Mouse (Mus musculus) macrophage (primary cell): Measurements from ENCODE around the gene Trip11. TPM values are rescaled to one million over a fixed set of nuclear protein-coding genes. Genes with fewer than 3 reads are reported as not detected.

Experiments
- H3K27ac ChIP-seq: fragments of 350-480 bp; formaldehyde crosslinking; 2 replicates; pipeline ENCODE4 v1.9.0; 2021
- H3K36me3 ChIP-seq: fragments of 350-480 bp; formaldehyde crosslinking; 2 replicates; pipeline ENCODE4 v1.9.0; 2021; ENCODE audit errors: inconsistent target
- H3K4me3 ChIP-seq: fragments of 350-480 bp; formaldehyde crosslinking; 2 replicates; pipeline ENCODE4 v1.9.0; 2021; ENCODE audit errors: inconsistent target
- H3K79me2 ChIP-seq: fragments of 350-480 bp; formaldehyde crosslinking; 2 replicates; pipeline ENCODE4 v1.9.0; 2021; ENCODE audit errors: inconsistent target
- WGBS: methylation state at CpG from one replicate; pipeline ENCODE4 v1.1.7; 2026; ENCODE audit warnings: inconsistent platforms; ENCODE audit not compliant: missing documents; 5-methylcytosine and 5-hydroxymethylcytosine counted together
- polyA plus RNA-seq: library from polyadenylated mRNA; stranded (reverse); fragments of 250-400 nt; gene quantifications from 3 replicates; pipeline ENCODE4 v1.2.4, GENCODE M21; 2018; ENCODE audit warnings: inconsistent platforms

Trip11 gene
- polyA plus RNA-seq, 1 experiment from 2014 or later: 17.7 TPM

DNA sequence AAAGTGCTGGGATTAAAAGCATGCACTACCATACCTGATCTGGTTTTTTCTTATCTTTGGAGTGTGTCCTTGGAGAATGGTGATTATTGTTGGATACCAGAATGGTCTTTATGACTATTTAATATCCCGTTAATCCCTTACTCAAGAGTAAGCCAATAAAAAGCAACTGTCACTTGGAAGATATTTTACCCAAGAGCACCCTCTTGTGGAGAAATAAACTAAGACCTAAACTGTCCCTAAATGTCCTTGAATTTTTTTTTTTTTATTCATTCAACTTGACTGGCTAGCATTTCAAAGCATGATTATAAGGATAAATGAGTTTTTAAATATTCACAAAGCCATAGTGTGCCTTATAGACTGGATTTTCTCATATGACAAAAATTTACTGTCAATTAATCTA, 38.0 kb downstream of the Trip11 start:
- no peak overlapping the region for H3K4me3 ChIP-seq
- no peak overlapping the region for H3K27ac ChIP-seq
- 90% methylated on average over 1 of the region's 1 CpGs for WGBS
- H3K79me2 ChIP-seq: no peaks in the 10 kb centered on the region
- H3K36me3 ChIP-seq: peaks cover 54% of the 10 kb centered on the region

DNA sequence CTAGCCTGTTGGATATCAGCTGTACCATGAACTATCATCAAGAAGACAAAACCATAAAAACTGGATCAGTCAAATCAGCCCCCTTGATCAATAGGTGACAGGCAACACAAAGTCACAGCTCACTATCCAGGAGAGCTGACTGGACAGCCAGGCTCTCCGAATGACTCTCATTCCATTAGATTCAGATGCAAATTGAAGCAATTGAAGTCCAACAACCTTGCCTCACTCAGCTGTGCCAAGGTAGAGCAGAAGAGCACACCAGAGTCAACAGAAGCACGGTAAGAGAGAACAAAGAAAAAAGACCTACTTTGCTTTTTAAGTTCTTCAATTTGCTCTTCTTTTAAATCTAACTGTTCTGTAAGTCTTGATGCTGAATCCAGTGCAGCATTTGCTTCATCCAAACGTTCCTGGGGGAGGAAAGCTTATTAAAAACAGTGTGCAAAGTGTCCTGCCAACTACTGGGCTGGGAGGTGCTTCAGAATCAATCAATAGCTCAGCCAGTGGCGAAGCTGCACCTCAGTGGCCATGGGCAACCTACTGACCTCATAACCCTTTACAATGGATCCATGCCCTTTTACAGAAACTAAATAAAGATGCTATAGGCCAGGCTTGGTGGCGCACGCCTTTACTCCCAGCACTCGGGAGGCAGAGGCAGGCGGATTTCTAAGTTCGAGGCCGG, 50.6 kb downstream of the Trip11 start:
- Histone ChIP-seq H3K27ac (no peak overlapping the region), H3K79me2 (no peaks in the 10 kb centered on the region), H3K4me3 (no peak overlapping the region), H3K36me3 (peaks cover 21% of the 10 kb centered on the region)
- 96% methylated on average over 9 of the region's 10 CpGs for WGBS

GRCm38 (mm10) chr12:101860256-101860655, 52.8 kb downstream of the Trip11 start:
- Histone ChIP-seq H3K27ac (no peak overlapping the region), H3K4me3 (no peak overlapping the region), H3K79me2 (no peaks in the 10 kb centered on the region), H3K36me3 (peaks cover 21% of the 10 kb centered on the region)
- 92% methylated on average over 1 of the region's 1 CpGs for WGBS

DNA sequence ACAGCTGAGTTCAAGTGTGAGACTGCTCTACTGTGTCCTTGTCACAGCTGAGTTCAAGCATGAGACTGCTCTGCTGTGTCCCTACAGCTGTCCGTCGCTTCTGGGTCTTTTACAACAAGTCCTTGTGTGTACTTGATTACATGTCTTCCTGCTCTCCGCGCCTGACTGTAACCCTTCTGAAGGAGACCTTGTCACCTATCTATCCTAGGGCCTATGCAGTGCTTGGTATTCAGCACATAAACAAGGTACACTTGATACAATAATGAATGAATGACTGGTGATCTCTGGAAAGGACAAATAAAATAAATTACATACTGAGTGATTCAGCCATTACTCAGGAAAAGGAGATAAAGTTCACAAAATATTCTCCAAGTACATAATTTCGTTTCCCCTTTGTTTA, 55.1 kb downstream of the Trip11 start:
- 100% methylated on average over 5 of the region's 5 CpGs for whole genome bisulfite sequencing
- H3K79me2 ChIP-seq: no peaks in the 10 kb centered on the region
- no peak overlapping the region for H3K27ac ChIP-seq
- no peak overlapping the region for H3K4me3 ChIP-seq
- H3K36me3 ChIP-seq: peaks cover 21% of the 10 kb centered on the region

DNA sequence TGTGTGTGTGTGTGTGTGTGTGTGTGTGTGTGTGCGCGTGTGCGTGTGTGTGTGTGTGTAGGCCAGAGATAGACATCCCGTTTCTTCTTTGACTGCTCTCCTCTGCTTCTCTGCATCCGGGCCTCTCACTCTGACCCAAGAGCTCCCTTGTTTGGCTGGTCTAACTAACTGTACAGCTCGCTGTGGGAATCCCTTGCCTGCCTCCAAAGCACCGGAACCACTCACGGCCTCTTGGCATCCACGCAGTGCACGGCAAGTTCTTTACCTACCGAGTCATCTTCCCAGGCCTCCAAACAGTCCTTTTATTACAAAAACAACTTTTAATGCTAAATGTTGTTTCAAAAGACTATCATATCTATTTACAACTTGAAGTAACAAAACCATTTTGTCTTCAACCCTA, 58.7 kb downstream of the Trip11 start:
- 96% methylated on average over 7 of the region's 11 CpGs for WGBS
- no peaks in the 10 kb centered on the region; the same call in 1 of the 2 replicates for H3K36me3 ChIP-seq
- no peak overlapping the region for H3K4me3 ChIP-seq
- no peak overlapping the region for H3K27ac ChIP-seq
- H3K79me2 ChIP-seq: no peaks in the 10 kb centered on the region

DNA sequence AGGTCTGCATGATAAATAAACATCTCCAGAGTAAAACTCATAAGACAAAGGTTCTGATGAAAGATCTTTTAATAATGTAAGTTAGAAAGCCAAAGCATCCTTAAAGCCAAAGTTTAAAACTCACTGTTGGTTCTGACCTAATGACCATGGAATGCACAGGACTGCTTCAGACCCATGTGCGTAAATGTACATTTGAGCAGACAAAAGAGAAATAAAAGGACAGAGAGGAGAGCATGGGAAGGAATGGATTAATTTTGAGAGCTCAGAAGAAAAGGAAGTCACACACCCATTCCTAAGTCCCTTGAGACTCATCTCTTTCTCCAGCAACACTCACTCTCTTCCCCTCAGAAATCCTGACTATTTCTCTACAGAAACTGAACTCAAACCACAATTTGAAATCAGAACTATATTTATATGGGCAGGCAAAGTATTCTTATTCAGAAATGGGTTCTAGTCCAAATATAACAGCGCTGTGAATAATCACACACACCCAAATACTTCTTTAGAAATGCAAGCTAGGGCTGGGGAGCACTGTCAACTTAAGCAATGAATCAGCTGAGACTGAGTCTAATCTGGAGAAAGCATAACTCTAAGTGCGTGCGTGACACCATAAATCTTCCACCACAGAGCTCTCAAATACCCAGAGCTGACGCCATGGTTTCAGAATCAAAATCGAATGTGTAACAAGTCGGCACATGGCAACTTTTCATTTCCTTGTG, 61.1 kb downstream of the Trip11 start:
- no peak overlapping the region for H3K27ac ChIP-seq
- WGBS: 92% methylated on average over 7 of the region's 7 CpGs

GRCm38 (mm10) chr12:101851314-101851713, 61.8 kb downstream of the Trip11 start:
- WGBS: 98% methylated on average over 9 of the region's 9 CpGs
- no peak overlapping the region for H3K4me3 ChIP-seq
- H3K36me3 ChIP-seq: peaks cover 9% of the 10 kb centered on the region

More for the DNA sequence above, 61.1 kb downstream of the Trip11 start:
- no peaks in the 10 kb centered on the region for H3K79me2 ChIP-seq
- H3K36me3 ChIP-seq: peaks cover 3% of the 10 kb centered on the region; the same call in 1 of the 2 replicates
- no peak overlapping the region for H3K4me3 ChIP-seq

GRCm38 (mm10) chr12:101836546-101837274, 76.4 kb downstream of the Trip11 start:
- 96% methylated on average over 9 of the region's 10 CpGs for WGBS
- Histone ChIP-seq H3K79me2 (no peaks in the 10 kb centered on the region), H3K27ac (no peak overlapping the region), H3K36me3 (peaks cover 45% of the 10 kb centered on the region), H3K4me3 (no peak overlapping the region)

More at GRCm38 (mm10) chr12:101851314-101851713, 61.8 kb downstream of the Trip11 start:
- Histone ChIP-seq H3K27ac (no peak overlapping the region), H3K79me2 (no peaks in the 10 kb centered on the region)

DNA sequence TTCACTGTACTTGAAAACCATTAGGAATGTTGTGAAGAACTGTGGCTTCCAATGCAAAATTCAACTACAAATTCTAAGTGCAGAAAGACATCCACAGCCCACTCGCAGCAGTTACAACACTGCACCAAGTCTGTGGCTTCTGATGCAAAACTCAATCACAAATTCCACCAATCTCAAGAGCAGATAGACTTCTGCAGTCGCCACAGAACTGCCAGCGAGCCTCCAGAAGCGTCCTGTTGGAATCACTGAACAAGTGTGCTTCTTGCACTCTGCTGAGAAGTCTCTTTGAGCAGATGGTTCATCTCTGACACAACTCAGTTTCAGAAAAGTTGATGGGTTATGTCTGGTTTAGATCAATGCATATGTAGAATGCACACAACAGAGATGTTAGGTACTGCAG, 78.4 kb downstream of the Trip11 start:
- Histone ChIP-seq H3K79me2 (no peaks in the 10 kb centered on the region), H3K4me3 (no peak overlapping the region), H3K36me3 (peaks cover 45% of the 10 kb centered on the region), H3K27ac (no peak overlapping the region)
- WGBS: 93% methylated on average over 4 of the region's 4 CpGs

DNA sequence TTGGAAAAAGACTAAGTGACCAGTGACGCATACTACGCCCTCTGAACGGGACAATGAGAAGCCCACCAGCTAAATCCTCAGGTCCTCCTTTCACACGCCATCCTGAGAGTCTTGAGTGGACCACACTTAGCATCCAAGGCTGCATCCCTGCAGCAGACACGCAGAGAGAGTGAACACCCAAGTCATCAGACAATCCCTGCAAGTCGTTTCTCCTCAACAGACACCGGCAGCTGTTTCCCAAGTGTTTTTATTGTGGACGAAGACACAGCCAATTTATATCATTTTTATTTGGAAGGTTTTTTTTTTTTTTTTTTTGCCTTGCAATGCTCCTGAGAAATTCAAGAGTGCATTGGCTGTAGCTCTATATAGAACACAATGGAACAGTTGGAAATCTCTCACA, 79.3 kb downstream of the Trip11 start:
- no peak overlapping the region for H3K27ac ChIP-seq
- peaks cover 42% of the 10 kb centered on the region for H3K36me3 ChIP-seq
- WGBS: 98% methylated on average over 8 of the region's 8 CpGs
- no peaks in the 10 kb centered on the region for H3K79me2 ChIP-seq
- H3K4me3 ChIP-seq: no peak overlapping the region

DNA sequence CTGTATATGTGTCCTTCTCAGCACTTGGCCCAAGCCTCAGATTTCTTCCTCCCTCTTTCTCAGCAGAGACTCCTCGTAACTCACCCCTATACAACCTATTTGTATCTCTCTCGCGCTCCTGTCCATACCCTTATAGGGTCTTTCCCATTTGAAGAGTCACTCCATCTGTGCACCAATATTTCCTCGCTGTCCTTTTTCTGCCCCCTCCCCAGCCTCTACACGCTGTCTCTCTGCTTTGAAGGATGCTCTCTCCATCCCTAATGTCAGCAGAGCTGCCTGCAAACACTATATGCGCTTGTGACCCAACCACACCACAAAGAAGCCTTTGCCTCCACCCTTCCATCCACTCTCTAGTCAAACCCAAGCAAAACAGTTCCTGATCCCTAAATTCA, 80.0 kb downstream of the Trip11 start:
- Histone ChIP-seq H3K4me3 (no peak overlapping the region), H3K27ac (no peak overlapping the region), H3K79me2 (no peaks in the 10 kb centered on the region), H3K36me3 (peaks cover 36% of the 10 kb centered on the region)
- 96% methylated on average over 6 of the region's 6 CpGs for WGBS

DNA sequence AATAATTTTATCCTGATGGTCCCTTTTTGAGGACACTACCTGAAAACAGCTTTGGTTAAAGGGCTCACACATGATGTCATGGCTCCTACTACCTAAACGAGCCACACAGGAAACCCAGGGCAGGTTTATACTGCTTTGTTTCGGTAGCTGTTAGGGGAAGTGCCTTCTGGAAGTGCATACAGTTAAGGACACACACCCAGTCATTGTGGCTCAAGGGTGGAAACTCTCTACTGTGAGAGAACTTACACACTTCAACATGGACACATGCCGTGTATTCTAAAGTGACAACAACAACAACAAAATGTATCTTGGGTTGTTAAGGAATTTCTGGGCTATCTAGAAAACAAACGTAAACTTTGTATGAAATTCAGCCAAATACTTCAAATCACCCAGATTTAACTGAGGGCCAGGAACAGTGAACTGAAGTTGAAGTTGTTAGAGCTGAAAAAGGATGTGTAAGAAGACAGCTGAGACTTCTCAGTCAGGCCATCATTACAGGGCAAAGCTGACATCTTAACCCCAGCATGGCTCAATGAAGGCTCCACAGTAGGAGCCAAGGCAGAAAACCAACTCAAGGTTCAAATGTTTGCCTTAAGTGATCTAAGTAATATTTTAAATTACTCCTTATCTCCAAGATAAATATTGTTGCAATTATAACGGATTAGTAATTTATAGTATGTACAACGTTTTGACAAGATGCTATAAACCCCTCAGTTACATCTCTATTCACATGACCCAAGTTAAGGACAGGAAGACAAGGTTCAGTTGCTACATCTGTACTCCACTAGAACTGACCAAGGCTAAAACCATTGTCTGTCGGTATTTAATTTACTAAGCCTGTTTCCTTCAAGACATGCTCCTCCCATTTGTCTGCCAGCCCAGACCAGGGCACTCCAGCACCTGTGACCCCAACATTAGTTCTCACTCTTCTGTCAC, 80.6 kb downstream of the Trip11 start:
- H3K36me3 ChIP-seq: peaks cover 29% of the 10 kb centered on the region
- no peak overlapping the region for H3K27ac ChIP-seq
- 64% methylated on average over 7 of the region's 7 CpGs for WGBS
- no peak overlapping the region for H3K4me3 ChIP-seq
- no peaks in the 10 kb centered on the region for H3K79me2 ChIP-seq

DNA sequence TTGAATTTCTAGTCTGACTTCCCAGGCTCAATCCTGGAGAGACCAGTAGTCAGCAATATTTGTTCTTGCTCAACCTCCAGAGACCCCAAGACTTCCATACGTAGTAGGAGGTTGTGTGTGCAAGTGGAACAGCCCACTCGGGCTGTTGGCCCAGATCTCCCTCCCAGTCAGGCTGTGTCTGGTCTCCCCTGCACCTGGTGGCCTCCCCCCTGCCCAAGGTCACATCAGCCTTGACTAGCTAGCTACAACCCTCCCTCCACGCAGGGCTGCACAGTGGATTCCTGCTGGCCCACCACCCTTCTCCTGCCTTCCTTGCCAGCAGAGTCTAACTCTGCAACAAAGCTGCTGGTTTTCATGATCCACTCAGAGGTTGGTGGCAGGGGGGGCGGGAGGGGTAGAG, 81.8 kb downstream of the Trip11 start:
- Histone ChIP-seq H3K4me3 (no peak overlapping the region), H3K79me2 (no peaks in the 10 kb centered on the region), H3K36me3 (peaks cover 17% of the 10 kb centered on the region), H3K27ac (no peak overlapping the region)
- 90% methylated on average over 4 of the region's 4 CpGs for WGBS

GRCm38 (mm10) chr12:101823161-101823560, 89.9 kb downstream of the Trip11 start:
- Histone ChIP-seq H3K4me3 (no peak overlapping the region), H3K27ac (no peak overlapping the region), H3K79me2 (no peaks in the 10 kb centered on the region), H3K36me3 (no peaks in the 10 kb centered on the region)
- 95% methylated on average over 4 of the region's 4 CpGs for whole genome bisulfite sequencing
